Mouse (Mus musculus) 3T3-L1 (cell line): ENCODE measurements around the gene Gp5.

Experiments
- DNase-seq: peaks from one replicate; pipeline ENCODE4 v3.0.0-alpha.2; 2015; ENCODE audit warnings: low read depth, low spot score

Gene Gp5

DNA sequence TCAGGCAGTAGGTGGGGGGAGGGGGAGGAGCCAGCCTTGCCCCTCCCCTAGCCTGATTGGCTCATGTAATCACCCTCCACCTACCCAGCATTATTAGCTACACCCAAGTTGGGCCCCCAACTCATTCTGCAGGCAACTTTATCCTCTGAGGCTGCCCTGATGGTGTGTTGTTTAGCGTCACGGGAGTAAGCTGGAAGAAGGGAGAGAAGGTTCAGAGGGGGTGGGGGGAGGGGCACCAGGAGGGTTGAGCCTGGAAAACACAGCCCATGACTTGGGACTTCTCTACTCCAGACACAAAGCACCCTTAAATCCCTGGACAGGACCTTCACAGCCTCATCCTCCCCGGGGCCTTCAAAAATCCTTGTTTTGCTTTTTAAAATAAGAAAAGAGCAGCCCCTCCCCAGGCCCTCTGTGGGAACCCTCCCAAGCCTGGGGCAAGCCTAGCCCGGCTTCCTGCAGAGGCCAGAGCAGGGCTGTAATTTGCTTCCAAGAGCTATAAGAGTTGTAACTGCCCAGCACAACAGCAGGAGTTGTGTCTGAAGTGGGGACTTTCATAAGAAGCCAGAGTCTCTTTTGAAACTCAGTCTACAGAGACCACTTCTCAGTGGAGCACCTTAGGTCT, 29.8 kb downstream of the Gp5 start:
- DNase-seq, result no peak

- no peak for DNase-seq
Observed at GRCm38 (mm10) chr16:30278406-30278805, 32.2 kb downstream of the Gp5 start.

DNA sequence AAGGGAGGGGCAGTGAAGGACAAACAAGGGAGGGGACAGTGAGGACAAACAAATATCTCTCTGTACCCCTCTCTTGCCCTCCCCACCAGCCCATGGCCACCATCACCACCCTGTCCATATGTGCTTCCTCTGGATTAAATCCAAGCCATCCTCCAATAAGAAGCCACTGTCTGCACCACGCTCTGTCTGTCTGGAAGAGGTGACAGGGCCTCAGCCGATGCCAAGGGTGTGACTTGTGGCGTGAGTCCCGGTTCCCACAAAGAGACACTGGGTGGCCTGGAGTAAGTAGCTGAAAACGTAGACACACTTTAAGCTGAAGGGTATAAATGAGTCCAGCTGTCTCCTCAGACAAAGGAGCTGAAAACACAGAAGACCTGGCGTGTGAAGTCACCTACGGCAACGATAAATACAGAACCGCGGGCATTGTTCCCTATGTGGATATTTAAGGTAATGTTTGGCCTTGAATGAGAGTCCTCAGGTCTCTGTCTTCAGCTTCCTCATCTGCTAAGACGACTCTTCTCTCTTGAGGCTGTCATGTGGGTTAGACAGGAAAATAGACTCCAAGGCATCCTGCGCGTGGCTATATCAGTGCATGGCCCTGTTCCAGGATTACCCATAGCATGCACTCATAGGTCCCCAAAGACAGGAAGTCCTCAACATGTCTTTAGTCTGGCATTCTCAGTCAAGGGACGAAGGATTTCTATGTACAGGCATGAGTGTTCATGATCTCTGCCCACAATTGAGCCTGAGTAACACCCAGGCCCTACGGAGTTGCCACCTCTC, 34.8 kb downstream of the Gp5 start:
- no peak for DNase-seq

GRCm38 (mm10) chr16:30273065-30273464, 37.5 kb downstream of the Gp5 start:
- no peak for DNase-seq

DNA sequence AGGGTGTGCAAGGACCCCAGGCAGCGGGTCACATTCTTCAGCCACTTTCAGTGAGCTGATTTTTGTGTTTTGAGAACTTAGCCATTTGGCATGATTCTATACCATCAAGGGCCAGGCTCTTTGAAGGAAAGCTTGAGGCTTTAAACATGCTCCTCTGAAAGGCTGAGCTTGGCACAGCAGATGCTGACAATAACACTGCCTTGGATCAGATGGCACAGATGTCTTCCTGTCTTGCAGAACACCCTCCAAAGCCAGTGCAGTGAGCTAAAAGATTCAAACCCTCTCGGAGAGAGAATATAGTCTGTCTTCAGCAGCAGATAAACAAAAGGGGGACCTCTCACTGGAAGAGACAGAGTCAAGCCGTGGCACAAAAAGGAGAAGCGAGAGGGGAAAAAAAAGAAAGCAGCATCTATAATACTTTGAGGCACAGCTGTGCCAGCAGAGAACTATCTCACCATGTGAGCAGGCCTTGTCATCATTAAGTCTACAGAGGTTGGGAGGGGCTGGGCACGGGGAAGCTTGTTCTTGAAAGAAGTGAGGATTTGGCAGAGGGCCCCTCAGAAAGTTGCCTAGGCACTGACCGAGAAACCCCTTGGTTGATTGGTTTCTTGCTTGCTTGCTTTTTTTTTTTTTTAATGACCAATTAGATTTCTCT, 38.5 kb downstream of the Gp5 start:
- no peak for DNase-seq

GRCm38 (mm10) chr16:30271223-30271761, 39.3 kb downstream of the Gp5 start:
- DNase-seq, result no peak

DNA sequence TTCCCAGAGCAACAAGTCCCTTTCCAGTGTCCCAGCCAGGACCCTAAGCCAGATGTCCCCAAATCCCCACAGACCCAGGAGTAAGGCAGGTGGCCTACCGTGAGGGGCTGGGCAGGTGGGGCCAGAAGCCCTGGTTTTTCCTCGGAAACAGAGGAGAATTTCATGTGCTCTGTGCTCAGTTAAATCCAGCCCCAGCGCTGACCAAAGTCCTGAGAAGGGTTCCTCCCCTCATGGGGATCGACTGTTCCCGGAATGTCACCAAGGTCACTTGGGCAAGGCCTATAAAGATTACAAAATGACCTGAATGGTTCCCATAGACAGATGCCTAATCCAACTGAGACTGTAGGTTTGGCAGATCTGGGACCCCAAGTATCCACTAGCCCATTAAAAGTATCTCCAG, 43.2 kb downstream of the Gp5 start, which contains the start of gene Cpn2:
Gene Cpn2 (minus strand): TSS at position 141 of the 400 bp plus-strand sequence.
- DNase-seq, result no peak

GRCm38 (mm10) chr16:30266561-30266960, 44.0 kb downstream of the Gp5 start:
- no peak for DNase-seq

- no peak for DNase-seq
Observed at GRCm38 (mm10) chr16:30265611-30266010, 45.0 kb downstream of the Gp5 start.

DNA sequence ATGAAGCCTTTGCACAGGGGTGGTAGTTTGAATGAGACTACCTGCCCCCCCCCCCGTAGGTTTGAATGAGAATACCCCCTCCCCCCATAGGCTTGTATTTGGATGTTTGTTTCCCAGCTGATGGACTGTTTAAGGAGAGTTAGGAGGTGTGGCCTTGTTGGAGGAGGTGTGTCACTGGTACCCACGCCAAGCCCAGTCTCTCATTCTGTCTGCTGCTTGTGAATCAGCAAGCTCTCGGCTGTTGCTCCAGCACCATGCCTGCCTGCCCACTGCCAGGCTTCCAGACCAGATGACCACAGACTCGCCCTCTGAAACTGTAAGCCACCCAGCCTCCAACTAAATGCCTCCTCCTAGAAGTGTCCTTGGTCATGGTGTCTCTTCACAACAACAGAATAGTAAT, 47.4 kb downstream of the Gp5 start:
- DNase-seq, result peak; percentile 65

GRCm38 (mm10) chr16:30262664-30263063, 47.9 kb downstream of the Gp5 start:
- DNase-seq, result peak; percentile 93

DNA sequence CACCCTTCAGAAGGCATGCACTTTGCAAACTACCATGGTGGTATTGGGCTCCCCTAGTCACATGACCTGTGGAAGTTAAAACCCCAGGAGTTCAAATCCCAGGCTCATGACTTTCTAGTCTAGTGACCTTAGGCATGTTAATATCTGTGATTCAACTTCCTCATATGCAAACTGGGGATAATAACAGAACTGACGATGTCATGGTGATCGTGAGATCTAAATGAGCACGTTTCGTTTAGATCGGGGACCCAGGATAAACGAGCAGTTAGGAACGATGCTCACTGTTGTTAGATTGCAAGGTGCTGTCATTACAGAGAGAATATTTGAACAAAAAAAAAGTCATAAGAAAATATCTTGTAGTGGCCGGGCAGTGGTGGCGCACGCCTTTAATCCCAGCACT, 48.4 kb downstream of the Gp5 start:
- no peak for DNase-seq

- no peak for DNase-seq
Observed at GRCm38 (mm10) chr16:30261341-30261740, 49.2 kb downstream of the Gp5 start.

DNA sequence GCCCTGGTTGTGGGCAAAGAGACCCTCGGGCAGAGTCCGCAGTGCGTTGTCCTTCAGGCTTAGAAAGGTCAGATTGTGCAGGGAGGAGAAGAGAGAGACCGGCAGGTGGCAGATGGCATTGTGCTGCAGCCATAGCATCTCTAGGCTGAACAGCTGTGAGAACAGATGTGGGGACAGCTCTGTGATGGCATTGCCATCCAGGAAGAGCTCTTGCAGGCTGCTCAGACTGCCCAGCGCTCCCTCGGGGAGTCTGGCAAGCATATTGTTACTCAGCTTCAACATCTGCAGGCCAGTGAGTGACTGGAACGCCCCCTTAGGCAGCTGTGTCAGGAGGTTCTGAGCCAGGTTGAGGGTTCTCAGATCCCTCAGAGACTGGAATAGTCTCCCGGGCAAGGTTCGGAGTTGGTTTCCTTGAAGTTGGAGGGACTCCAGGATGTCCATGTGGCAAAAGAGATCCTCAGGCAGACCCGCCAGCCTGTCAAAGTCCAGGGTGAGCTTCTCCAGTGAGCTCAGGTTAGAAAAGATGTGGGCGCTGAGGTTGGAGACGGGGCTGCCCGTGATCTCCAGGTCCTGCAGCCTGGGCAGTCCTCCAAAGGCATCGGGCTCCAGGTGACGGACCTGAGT, 50.5 kb downstream of the Gp5 start:
- DNase-seq, result no peak

GRCm38 (mm10) chr16:30259444-30259843, 51.1 kb downstream of the Gp5 start:
- DNase-seq, result no peak

DNA sequence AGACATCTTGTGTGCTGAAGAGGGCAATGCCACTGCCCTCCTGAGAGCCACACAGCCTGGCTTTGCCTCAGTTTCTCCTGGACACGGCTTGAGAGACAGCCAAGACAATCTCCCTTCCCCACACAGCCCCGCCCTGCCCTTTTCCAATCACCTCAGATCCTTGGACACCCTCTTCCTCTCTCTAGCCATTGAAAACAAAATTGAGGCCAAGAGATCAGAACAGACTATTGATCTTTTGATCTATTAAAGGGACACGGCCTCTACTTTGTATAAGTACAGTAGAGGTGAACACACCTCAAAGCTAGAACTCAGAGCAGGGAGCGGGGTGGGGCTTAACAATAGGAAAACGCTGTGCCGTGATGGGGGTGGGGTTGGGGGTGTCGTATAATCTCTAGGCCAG, 52.1 kb downstream of the Gp5 start:
- DNase-seq, result no peak

DNA sequence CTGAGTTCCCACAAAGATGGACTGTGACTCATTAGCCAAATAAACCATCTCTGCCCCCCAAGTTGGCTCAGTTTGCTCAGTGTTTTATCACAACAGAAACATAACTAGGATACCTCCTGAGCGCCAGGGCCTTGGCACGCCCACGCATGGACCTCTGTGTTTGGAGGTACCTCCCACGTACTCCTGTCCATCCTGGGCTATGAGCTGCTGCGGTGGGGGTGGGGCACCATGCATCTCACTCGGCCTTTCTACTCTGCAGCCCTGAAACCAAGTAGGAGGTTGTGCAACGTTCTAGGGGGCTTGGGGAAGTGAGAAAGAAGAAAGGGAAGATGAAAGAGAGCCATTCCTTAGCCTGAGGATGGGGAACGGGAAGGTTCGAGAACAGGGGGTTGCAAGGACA, 52.9 kb downstream of the Gp5 start:
- DNase-seq, result peak; percentile 42
